Mouse (Mus musculus) adrenal gland, adult 2 months (tissue): ENCODE data around the gene Fam92b. TPM values are rescaled to one million over a fixed set of nuclear protein-coding genes. Genes with fewer than 3 reads are reported as not detected.
A peak's percentile ranks its signal among the peaks of the same experiment; 100 is the strongest.

ENCODE experiments used
- DNase-seq: peaks from one replicate; pipeline ENCODE4 v3.0.0; 2021
- polyA plus RNA-seq: library from polyadenylated mRNA; depleted of rRNA; stranded (reverse); fragments of >200 nt; gene quantifications from 2 replicates; pipeline ENCODE4 v1.2.3, GENCODE M21; 2012
- total RNA-seq, 2 experiments: library from RNA; stranded (reverse); gene quantifications; 2 replicates each; pipeline ENCODE4 v1.2.3; 2021

Fam92b gene
- total and polyA plus RNA-seq, 3 experiments = 0.61 to 1.4 (median 0.95) TPM

DNA sequence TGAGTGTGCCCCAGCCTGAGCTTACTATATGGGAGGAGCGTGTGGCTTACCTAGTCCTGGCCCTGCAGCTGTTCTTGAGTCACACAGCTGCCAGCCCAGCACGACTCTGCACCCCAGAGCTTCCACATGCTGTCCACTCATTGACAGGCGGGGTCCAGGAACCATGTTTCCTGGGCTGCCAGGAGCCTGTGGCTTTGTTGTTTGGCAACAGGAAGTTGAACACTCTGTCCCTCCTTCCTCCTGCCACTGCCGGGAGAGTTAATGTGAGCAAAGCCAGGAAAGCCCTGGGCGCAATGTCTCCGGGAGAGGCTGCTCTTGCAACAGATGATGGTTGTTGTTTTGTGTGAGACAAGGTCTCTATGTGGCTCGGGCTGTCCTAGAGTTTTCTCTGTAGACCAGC is 24.6 kb downstream of the Fam92b start:
- peak; percentile 73 for DNase-seq

- no peak for DNase-seq
These were observed 26.1 kb downstream of the Fam92b start for GRCm38 (mm10) chr8:120151151-120151550.

DNA sequence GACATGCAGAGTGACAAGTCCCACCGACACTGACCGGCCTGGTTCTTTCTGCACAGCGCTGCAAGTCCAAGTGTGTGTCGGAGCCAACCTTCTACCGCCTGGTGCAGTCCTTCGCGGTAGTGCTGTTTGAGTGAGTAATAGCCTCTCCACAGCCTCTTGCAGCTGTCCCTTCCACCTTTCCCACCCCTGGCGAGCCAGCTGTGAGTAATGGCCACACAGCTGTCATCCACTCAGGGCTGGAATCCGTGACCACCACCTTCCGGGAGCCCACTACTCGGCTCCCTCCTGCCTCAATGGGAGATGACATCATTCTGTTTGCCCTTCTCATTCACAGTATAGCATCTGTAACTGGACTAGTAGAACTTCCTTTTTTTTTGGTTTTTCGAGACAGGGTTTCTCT is 27.2 kb downstream of the Fam92b start:
- DNase-seq = no peak

DNA sequence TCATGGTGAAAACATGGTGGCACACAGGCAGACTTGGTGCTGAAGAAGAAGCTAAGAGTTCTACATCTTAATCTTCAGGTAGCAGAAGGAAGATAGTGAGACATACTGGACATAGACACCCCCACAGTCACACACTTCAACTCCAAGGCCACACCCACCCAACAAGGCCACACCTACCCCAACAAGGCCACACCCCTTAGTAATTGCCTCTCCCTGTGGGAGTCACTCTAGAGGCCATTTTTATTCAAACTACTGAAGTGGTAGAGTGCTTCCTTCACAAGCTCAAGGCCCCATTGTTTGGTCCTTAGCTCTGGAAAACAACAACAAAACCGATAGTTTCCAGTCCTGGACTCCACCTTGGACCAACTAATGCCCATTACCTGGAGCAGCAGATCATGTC is 31.2 kb downstream of the Fam92b start:
- no peak for DNase-seq

GRCm38 (mm10) chr8:120144652-120145301 is 32.5 kb downstream of the Fam92b start:
- DNase-seq = peak; percentile 73

- peak; percentile 89 for DNase-seq
These were observed 33.2 kb downstream of the Fam92b start for GRCm38 (mm10) chr8:120143911-120144651.

DNA sequence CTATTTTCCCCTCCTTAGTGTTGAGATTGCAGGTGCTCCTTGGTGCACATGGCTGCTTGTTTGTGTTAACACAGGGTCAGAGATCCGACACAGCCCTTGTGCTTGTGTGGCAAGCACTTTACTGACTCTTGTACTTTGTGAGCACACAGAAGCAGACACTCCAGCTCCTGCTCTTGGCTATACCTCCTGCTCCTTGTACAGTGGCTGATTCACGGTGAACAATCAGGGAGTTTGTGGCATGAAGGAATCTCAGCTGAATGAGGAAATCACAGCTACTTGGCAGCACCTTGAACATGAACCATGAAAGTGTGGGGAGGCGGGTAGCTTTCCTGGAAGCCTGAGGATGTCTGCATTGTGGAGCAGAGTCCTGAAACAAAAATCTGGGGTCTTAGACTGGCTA is 36.5 kb downstream of the Fam92b start:
- no peak for DNase-seq

DNA sequence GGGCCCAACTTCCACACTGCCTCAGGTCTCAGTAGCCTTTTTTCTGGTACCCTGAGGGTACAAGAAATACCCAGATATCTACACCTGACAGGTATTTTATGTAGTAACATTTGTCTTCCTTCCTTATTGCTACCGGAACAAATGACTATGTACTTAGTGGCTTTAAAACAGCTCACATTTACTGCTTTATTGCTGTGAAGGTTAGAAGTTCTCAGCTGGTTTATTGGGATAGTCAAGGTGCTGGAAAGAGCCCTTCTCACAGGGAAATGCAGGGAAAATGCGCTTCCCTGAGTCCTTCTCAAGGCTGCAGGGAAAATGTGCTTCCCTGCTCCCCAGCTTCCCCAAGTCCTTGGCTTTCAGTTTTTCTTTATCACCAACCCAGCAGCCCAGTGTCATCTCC is 38.3 kb downstream of the Fam92b start:
- no peak for DNase-seq

DNA sequence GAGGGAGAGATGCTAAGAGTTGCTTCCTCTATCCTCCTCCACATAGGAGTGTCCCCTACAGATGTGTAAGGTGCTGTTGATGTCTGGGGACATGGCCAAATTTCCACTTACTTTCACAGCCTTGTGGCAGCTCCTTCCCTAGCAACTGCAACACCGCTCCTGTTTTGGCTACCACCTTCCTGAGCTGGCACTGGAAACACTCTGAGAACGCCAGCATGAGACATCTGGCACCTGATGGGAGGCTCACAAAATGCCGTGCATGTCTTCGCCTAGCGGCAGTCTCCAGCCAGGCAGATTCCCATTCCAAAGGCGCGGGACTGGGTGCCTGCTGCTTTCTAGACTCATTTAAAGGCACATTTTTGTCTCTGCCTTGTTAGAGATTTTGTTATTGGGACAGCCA is 40.6 kb downstream of the Fam92b start:
- DNase-seq = no peak

- DNase-seq = no peak
These were observed 41.6 kb downstream of the Fam92b start for GRCm38 (mm10) chr8:120135687-120136086.

GRCm38 (mm10) chr8:120133169-120133568 is 44.1 kb downstream of the Fam92b start:
- DNase-seq = peak; percentile 63

DNA sequence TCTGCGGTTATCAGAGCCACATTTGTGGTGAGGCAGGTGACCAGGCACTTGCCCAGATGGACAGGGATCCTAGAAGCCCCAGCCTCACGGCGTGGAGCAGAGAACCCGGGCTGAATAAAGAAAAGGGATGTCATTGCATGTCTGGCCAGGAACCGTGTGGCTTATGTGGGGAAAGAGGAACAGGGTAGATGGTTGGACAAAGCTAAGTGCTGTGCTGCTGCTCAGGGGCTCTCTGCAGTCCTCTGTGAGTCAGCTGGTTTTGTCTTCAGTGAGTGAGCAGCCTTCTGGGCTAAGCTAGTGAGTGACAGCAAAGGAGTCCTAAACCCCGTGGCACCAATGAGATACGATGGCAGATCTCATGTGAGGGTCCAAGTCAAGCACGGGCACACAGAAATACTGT is 46.1 kb downstream of the Fam92b start:
- DNase-seq = no peak

DNA sequence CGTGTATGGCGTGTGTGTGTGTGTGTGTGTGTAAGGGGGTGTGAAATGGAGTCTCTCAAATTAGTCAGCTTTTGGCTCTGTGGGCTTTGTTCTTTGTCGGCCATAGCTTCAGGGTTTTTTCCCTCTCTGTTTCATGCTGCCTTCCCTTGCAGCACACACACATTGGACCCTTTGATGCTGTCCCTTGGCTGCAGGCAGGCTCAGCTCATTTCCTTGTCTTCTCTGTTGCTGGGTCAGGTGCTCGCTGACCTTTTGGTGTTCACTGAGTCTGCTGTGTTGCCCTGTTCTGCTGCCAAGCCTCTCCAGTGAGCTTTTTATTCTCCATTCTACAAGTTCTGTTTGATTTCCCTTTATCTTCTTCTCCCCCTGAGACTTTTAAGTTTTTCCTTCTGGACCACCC is 47.7 kb downstream of the Fam92b start:
- DNase-seq = no peak

GRCm38 (mm10) chr8:120126357-120127161 is 50.7 kb downstream of the Fam92b start:
- DNase-seq = peak; percentile 70

DNA sequence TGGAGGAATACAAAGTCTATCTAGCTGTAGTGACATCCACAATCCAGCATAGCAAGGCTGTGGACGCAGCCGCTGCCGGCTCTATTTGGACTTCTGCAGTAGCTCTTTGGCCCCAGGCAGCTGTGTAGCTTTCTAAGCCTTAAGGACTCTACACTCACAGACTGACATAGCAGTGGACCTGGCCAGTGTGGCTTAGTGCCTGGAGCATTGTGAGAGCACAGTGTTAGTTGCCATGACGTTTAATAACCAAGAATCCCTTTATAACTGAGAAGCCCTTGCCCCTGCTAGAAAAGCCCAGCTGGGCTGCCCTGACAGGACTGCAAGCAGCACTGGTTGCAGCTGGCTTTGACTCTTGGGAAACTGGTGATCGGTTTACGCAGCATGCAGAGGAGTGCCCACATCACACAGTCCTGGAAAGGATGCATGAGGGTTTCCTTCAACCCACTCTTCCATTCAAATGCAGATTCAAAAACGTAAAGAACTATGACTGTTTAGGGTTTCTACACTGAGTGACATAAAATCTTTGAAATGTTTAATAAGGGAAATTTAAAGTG is 52.4 kb downstream of the Fam92b start:
- DNase-seq = no peak

DNA sequence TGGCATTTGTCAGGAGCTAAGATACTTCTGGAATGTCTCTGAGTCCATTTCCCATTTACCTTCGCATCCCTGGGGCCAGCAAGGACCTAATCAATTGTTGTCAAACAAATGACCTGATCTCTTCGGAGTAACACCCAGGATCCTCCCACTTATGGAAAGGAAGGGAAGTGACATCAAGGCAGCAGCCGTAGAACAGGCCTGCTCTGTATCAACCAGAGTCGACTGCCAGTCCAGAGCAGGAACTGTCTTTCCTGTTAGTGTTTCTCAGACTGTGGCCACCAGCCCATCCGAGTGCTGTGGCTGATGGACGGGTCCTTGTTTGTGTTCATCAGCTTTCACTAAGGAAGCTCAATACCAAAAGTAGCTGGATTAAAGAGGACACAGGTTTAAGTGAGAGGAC is 53.0 kb downstream of the Fam92b start:
- no peak for DNase-seq

- DNase-seq = peak; percentile 80
These were observed 56.3 kb downstream of the Fam92b start for GRCm38 (mm10) chr8:120120951-120121350.

DNA sequence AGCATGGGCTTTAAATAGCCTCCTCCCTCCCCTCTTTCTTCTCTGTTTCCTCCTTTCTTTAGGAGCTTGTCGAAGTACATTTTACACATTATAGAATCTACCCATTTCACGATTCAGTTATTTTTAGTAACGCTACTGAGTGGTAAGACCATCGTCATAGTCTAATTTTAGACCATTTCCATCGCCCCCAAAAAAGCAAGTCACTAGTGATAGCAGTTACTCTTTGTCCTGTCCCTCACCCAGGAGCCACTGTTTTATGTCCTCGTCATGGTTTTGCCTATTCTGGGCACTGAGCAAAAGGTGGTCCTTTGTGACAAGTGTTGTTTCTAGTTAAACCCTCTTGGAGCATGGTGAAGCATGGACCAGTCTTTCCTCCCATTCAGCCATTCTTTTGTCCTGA is 57.3 kb downstream of the Fam92b start:
- no peak for DNase-seq

GRCm38 (mm10) chr8:120119429-120119828 is 57.8 kb downstream of the Fam92b start:
- no peak for DNase-seq

- no peak for DNase-seq
These were observed 58.4 kb downstream of the Fam92b start for GRCm38 (mm10) chr8:120118847-120119246.

- peak; percentile 79 for DNase-seq
These were observed 59.1 kb downstream of the Fam92b start for GRCm38 (mm10) chr8:120118162-120118561.

GRCm38 (mm10) chr8:120116600-120116999 is 60.7 kb downstream of the Fam92b start:
- DNase-seq = no peak
